Mouse (Mus musculus): Measurements from ENCODE around the gene Nfix.

DNA sequence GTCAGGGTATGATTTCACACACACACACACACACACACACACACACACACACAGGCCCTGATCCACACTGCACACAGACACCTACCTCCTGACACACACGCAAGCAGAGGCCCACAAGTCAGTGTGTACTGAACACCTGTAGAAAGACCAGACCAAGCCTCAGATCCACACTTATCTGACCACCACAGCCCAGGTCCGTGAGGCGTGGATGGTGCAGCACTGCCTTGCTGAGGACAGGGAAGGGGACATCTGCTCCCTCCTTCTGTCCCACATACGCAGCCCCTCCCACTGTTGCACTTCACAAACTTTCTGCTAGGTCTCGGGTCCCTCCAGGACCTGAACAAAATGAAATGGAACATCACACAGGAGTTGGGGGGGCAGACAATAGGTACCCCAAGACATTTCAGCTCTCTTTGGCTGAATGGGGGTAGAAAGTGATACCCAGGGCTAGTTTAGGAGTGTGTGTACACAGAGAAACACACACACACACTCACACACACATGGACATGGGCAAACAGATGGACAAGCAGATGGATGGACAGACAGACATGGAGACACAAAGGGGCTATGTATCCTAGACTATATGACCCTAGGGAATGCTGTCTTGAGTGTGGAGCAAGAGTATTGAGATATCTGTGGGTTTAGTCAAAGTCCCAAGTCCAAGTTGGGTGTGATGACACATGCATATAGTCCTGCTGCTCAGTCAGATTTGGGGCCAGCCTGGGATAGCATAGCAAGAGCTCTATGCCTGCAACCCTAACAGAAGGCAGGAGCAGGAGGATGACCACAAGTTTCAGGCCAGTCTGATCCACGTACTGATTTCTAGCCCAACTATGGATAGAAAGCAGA is 47.2 kb downstream of the Nfix start:
- TF ChIP-seq EP300 (IDR thresholded peaks at IDR 0.05; ENCODE audit: low read depth) (no peak), CTCF (IDR thresholded peaks at IDR 0.05; ENCODE audit: low read depth) (no peak)

Measured in liver, embryonic 14.5 days (tissue).